Mouse (Mus musculus) hindbrain, embryonic 10.5 days (tissue): ENCODE measurements around the gene Nxph4. TPM values are rescaled to one million over a fixed set of nuclear protein-coding genes. Genes with fewer than 3 reads are reported as not detected.

Source experiments
- DNase-seq: peaks from one replicate; pipeline ENCODE4 v3.0.0-alpha.2; 2017; ENCODE audit warnings: low spot score
- H3K27ac ChIP-seq: fragments of 300-500 bp; sonication (generic); 2 replicates; pipeline ENCODE4 v1.5.1; 2016; ENCODE audit warnings: mild to moderate bottlenecking, moderate library complexity
- H3K27me3 ChIP-seq: fragments of 300-500 bp; sonication (generic); 2 replicates; pipeline ENCODE4 v1.6.1; 2016; ENCODE audit warnings: mild to moderate bottlenecking; ENCODE audit not compliant: poor library complexity, insufficient read depth, severe bottlenecking
- H3K36me3 ChIP-seq: fragments of 300-500 bp; sonication (generic); 2 replicates; pipeline ENCODE4 v1.6.1; 2016; ENCODE audit warnings: mild to moderate bottlenecking, moderate library complexity
- H3K4me1 ChIP-seq: fragments of 300-500 bp; sonication (generic); replicated peaks from 2 replicates; pipeline ENCODE4 v1.6.1; 2016; ENCODE audit warnings: mild to moderate bottlenecking
- H3K4me3 ChIP-seq: fragments of 300-500 bp; sonication (generic); 2 replicates; pipeline ENCODE4 v1.5.1; 2016; ENCODE audit warnings: mild to moderate bottlenecking, moderate library complexity
- H3K9me3 ChIP-seq: fragments of 300-500 bp; sonication (generic); 2 replicates; pipeline ENCODE4 v1.6.1; 2016; ENCODE audit warnings: mild to moderate bottlenecking, moderate library complexity
- WGBS: fragments of 180-500 bp; shearing (Covaris S2); methylation state at CpG from one replicate; pipeline ENCODE4 v1.1.7; 2016; 5-methylcytosine and 5-hydroxymethylcytosine counted together
- polyA plus RNA-seq: library from polyadenylated mRNA; unstranded; fragments of >200 nt; fragmentation: Nextera tagmentation; extraction: Ambion mirVana; gene quantifications from 2 replicates; pipeline ENCODE4 v1.2.1, GENCODE M21; 2016

Nxph4 gene
- polyA plus RNA-seq, 1 experiment from 2014 or later, result 70.9 TPM

DNA sequence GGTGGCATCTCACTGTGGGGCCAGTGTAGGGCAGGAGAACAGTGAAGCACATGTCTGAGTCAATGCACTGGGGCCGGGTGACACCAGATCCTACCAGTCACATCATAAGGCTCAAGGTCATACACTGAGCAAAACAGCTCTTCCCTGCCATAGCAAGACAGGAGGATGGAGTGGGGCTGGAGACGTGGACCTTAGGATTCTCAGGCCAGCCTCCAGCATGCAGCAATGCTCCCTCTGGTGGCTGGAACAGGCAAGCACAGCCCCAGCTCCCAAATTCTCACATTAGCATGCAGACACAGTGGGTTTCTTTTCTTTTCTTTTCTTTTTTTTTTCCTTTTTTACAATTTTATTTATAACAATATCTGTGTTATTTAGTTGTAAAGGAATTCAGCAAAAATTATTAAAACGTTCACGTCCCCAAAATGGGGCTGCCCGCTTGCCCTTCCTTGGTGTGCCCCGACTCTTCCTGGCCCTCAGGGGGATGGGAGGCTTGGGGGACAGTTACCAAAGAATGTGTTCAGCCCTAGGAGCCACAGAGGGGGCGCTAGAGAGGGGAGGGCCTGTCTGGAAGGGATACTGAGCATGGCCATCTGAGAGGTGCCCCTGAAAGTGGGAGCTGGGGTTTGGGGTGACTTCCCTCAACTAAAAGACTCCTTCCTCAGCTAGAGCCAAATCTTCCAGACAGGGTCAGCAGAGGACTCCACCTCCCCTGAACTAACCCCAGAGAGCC is 3.7 kb upstream of the Nxph4 start:
- Histone ChIP-seq H3K27ac (no peak overlapping the region), H3K4me3 (no peak overlapping the region; the same call in 1 of the 2 replicates), H3K9me3 (no peaks in the 10 kb centered on the region), H3K4me1 (peaks cover 61% of the 10 kb centered on the region), H3K36me3 (peaks cover 47% of the 10 kb centered on the region), H3K27me3 (peaks cover 47% of the 10 kb centered on the region)
- DNase-seq, result peak; percentile 80
- WGBS, result 27% methylated on average over 7 of the region's 7 CpGs

DNA sequence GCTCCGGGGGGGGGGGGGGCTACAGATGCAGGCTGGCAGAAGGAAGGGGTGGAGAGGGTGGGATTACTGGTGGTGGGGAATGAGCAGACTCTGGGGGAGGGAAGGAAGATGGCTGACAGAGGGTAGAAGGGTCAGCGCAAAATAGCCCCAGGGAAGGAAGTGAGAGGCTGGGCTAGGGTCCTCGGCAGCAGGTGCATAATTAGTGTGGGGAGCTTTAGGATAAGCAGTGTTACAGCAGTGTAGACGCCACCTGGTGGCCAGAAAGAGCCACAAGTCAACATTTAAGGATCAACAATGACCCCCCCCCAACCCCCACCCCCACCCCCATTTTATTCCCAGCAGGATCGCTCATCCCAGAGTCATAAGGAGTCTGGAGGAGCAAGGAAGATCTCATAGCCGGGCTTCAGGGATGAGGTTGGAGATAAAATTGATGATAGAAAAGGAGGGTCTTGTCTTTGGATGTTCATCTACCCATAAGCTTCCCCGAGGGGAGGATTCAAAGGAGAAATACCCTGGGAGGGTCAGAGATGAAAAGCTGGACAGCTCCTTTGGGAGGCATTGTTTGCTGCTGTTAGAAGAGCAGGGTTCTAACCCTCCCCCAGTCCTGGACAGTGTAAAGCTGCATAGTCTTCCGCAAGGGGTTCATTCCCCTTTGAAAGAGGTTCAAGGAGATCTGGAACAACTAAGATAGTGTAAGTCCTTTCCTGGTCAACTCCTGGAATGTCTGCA is 2.4 kb upstream of the Nxph4 start:
- Histone ChIP-seq H3K27me3 (peaks cover 59% of the 10 kb centered on the region), H3K27ac (peak overlapping the region; percentile 81; the same call in 1 of the 2 replicates), H3K4me1 (peaks cover 58% of the 10 kb centered on the region), H3K36me3 (peaks cover 34% of the 10 kb centered on the region), H3K4me3 (no peak overlapping the region), H3K9me3 (no peaks in the 10 kb centered on the region)
- WGBS, result 11% methylated on average over 8 of the region's 8 CpGs
- DNase-seq, result peak; percentile 65

DNA sequence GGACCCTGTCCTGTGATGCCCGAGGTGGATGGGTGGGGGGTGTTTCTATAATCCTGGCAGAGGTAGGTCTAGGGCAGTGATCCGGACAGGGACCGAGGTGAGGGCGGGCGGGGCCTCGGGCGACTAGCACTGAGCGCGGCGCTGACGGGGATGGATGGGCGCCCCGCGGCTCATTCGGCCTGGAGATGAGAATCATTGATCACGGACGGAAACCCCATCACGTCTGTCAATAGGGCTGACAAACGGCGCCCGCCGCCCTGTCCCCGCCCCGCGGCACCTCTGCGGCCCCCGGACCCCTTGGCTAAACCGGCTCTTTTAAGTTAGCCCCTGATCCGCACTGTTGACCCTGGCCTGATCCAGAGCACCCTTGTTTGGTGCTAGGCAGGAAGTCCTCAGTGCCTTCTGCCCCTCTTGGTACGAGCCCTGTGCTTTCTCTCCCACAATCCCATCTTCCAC is 598 bp upstream of the Nxph4 start:
- Histone ChIP-seq H3K4me3 (peak overlapping the region; percentile 59), H3K27ac (peak overlapping the region; percentile 81), H3K4me1 (peaks cover 75% of the 10 kb centered on the region), H3K9me3 (no peaks in the 10 kb centered on the region), H3K36me3 (peaks cover 16% of the 10 kb centered on the region), H3K27me3 (peaks cover 77% of the 10 kb centered on the region)
- DNase-seq, result no peak
- WGBS, result 1% methylated on average over 30 of the region's 30 CpGs

DNA sequence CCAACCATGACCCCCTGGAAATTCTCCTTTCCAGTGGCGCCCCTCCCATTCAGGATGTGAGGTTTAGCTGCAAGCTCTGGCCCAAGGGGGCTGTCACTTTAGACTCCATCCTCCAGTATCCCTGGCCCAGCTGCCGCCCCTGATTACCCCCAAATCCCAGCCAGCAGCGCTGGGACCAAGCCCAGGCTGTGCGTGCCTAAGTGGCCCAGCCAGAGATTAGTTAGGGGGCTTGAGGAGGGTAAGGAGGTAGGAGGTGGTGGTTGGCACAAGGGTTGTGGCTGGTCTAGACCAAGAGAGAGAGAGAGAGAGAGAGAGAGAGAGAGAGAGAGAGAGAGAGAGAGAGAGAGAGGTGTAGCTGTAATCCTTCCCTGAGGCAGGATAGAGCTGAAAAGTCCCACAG is 2.8 kb downstream of the Nxph4 start:
- H3K36me3 ChIP-seq, result no peaks in the 10 kb centered on the region
- DNase-seq, result peak; percentile 17
- peaks cover 96% of the 10 kb centered on the region for H3K4me1 ChIP-seq
- peaks cover 100% of the 10 kb centered on the region for H3K27me3 ChIP-seq
- peak overlapping the region; percentile 59 for H3K4me3 ChIP-seq
- H3K27ac ChIP-seq, result peak overlapping the region; percentile 69
- WGBS, result 0% methylated on average over 4 of the region's 4 CpGs
- no peaks in the 10 kb centered on the region for H3K9me3 ChIP-seq

DNA sequence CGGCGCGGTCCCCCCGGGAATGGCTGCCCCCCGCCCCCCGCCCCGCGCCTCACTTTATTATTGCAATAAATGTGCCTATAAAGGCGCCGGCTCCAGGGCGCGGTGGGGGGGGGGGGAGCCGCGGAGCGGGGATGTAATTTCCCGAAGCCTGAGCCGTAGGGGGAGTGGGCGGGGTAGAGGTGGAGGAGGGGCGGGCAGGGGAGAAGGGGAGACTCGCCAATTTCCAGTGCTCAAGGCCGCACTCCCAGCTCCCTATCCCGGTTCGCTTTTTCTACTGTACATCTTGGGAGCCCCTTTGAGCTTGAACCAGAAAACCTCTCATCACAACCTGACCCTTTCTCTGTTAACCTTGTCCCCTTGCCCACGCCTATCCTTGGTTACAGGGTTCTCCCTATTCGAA is 3.4 kb downstream of the Nxph4 start:
- peak overlapping the region; percentile 59 for H3K4me3 ChIP-seq
- H3K36me3 ChIP-seq, result no peaks in the 10 kb centered on the region
- no peaks in the 10 kb centered on the region for H3K9me3 ChIP-seq
- peaks cover 100% of the 10 kb centered on the region for H3K27me3 ChIP-seq
- under 1% methylated on average over 25 of the region's 25 CpGs for WGBS
- H3K27ac ChIP-seq, result peak overlapping the region; percentile 69
- DNase-seq, result peak; percentile 34
- peaks cover 96% of the 10 kb centered on the region for H3K4me1 ChIP-seq

DNA sequence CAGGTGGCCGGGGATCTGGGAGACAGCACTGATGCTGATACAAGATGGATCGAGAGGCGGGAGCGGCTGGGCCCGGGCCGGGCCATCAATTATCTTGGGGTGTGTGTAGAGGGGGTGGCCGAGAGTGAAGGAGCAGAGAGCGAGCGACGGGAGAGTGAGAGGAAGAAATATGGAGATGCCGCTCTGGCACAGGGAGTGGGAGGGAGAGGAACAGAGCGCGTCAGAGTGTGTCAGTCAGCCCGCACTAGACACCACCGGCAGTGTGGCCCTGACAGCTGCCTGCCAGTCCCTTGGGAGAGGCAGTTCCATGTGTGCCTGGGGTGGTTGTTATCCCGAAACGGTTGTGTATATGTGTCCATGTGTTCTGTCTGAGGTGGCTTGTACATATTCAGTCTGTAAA is 6.9 kb downstream of the Nxph4 start:
- Histone ChIP-seq H3K4me3 (peak overlapping the region; percentile 41), H3K36me3 (no peaks in the 10 kb centered on the region), H3K27ac (peak overlapping the region; percentile 72; the same call in 1 of the 2 replicates), H3K4me1 (peaks cover 82% of the 10 kb centered on the region), H3K9me3 (no peaks in the 10 kb centered on the region), H3K27me3 (peaks cover 100% of the 10 kb centered on the region)
- under 1% methylated on average over 17 of the region's 17 CpGs for WGBS
- DNase-seq, result peak; percentile 57

DNA sequence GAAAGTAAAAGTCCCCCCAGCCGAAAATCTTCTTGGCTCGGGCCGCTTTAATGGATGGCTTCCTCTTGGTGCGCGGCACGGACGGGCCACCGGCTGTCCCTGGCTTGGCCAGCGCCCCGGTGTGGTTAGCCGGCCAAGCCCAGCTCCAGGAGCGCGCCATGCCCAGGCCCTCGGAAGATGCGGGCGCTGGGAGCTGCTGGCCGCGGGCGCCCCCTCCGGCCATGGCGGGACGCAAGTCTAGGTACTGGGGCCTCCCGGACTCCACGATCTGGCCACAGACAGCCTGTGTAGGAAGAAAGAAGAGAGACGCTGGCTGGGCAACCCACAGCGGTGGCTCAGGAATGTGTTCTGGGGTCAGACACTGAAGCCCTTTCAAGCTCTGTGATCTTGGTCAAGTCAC is 7.7 kb downstream of the Nxph4 start:
- Histone ChIP-seq H3K4me1 (peaks cover 81% of the 10 kb centered on the region), H3K36me3 (no peaks in the 10 kb centered on the region), H3K27ac (peak overlapping the region; percentile 72), H3K27me3 (peaks cover 92% of the 10 kb centered on the region), H3K4me3 (peak overlapping the region; percentile 41), H3K9me3 (no peaks in the 10 kb centered on the region)
- WGBS, result under 1% methylated on average over 26 of the region's 26 CpGs
- DNase-seq, result peak; percentile 78

DNA sequence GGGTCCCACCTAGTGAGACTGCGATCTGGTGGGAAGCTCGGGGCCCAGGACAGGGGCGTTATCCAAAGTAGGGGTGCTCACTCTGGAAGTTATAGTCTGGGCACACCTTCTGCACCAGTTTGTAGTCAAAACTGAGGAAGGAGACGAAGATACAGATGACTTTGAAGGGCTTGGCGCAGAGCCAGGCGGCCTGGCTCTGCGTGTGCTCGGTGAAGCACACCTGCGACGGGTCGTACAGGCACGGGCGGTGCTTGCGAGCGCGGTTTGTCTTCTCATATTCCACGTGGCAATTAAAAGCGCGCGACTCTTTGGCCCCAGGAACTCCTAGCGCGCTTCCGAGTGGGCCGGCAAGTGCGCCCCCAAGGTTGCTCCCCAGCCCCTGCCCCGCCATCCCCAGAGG is 8.3 kb downstream of the Nxph4 start:
- no peaks in the 10 kb centered on the region for H3K9me3 ChIP-seq
- peaks cover 90% of the 10 kb centered on the region for H3K27me3 ChIP-seq
- no peak for DNase-seq
- 2% methylated on average over 26 of the region's 26 CpGs for WGBS
- peaks cover 81% of the 10 kb centered on the region for H3K4me1 ChIP-seq
- H3K36me3 ChIP-seq, result no peaks in the 10 kb centered on the region
- H3K27ac ChIP-seq, result peak overlapping the region; percentile 72
- peak overlapping the region; percentile 41 for H3K4me3 ChIP-seq

DNA sequence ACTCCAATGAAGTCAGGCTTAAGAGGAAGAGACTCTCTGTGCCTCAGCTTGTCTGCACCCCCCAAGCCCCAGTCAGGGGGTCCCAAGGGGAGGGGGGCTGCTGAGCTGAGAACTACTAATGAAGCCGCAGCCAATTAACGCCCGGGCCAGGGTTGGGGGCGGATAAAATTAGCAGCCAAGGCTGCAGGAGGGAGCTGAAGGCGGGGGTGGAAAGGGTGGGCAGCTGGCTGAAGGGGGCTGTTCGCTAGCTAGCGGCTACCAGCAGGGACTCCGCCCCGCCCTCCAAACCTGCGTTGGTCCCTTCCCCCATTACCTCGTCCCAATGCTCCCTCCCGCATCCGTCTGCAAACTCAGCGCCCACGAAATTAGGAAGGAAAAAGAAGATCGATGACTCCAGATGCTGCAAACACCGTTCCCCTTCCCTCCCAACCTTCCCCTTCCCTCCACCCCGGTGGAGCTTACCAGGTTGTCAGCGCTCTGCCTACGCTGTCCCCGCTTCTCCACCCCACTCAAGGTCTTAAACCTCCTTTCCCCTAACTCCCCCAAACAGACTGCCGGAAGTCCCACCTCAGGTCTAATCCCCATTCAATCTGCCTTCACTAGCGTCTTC is 9.6 kb downstream of the Nxph4 start:
- H3K36me3 ChIP-seq, result peaks cover 12% of the 10 kb centered on the region
- H3K27ac ChIP-seq, result peak overlapping the region; percentile 66
- peak; percentile 37 for DNase-seq
- H3K4me1 ChIP-seq, result peaks cover 81% of the 10 kb centered on the region
- peaks cover 84% of the 10 kb centered on the region for H3K27me3 ChIP-seq
- 0 out of 2 replicates have a peak, but pooled peaks cover 3% of the 10 kb centered on the region for H3K9me3 ChIP-seq
- H3K4me3 ChIP-seq, result peak overlapping the region; percentile 41
- under 1% methylated on average over 23 of the region's 23 CpGs for WGBS

DNA sequence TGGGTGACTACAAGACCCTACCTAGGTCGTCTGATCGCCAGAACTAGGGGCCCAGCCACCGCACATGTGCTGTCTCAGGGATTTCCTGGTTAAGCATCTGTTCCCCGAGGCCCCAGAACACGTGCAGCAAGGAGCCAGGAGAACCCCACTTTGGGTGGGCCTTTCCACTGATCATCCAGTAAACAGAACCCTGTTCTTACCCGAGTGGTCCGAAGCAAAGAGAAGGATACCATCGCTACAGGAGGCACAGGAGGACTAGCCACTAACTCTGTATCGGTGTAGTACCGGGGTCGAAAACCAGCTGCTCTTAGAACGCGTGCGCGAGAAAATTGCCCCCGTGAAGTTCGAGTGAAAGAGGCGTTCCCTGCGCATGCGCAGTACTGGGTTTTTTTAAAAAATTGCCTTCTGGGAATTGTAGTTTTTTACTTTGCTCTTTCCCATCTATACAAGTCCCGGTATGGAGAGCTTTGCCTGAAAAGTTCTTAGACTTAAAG is 12.2 kb downstream of the Nxph4 start, which contains the start of gene Shmt2:
TSS of gene Shmt2 (minus strand) at position 357 of the 494 bp plus-strand sequence.
- H3K9me3 ChIP-seq, result 0 out of 2 replicates have a peak, but pooled peaks cover 5% of the 10 kb centered on the region
- DNase-seq, result peak; percentile 89
- H3K36me3 ChIP-seq, result peaks cover 38% of the 10 kb centered on the region
- WGBS, result under 1% methylated on average over 21 of the region's 21 CpGs
- H3K4me1 ChIP-seq, result peaks cover 77% of the 10 kb centered on the region
- H3K27me3 ChIP-seq, result peaks cover 83% of the 10 kb centered on the region
- peak within 1 kb of the TSS; percentile 89 for H3K27ac ChIP-seq
- H3K4me3 ChIP-seq, result peak within 1 kb of the TSS; percentile 67

DNA sequence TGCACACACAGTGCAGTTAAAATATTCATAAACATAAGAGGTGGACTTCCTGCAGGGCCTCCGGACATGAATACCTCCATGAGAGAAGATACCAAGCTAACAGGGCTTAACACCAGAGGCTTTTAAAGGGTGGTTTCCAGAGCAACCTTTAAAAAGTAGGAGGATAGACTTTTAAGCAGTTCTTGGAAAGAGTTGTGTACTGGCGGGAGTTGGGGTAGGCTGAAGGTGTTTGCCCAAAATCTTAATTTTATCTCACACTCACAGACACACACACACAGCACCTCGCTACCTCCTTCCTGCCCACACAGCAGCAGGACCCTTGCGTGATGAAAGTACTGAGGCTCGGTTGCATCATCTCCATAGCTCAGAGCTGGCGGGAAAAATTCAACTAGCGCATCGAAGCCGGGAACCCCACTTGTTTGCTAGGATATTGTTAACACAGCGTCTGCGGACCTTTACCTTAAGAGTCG is 12.7 kb downstream of the Nxph4 start:
- Histone ChIP-seq H3K27ac (peak overlapping the region; percentile 89), H3K27me3 (peaks cover 83% of the 10 kb centered on the region), H3K4me1 (peaks cover 77% of the 10 kb centered on the region), H3K36me3 (peaks cover 41% of the 10 kb centered on the region), H3K9me3 (0 out of 2 replicates have a peak, but pooled peaks cover 5% of the 10 kb centered on the region), H3K4me3 (peak overlapping the region; percentile 67)
- no peak for DNase-seq
- 13% methylated on average over 12 of the region's 12 CpGs for WGBS

DNA sequence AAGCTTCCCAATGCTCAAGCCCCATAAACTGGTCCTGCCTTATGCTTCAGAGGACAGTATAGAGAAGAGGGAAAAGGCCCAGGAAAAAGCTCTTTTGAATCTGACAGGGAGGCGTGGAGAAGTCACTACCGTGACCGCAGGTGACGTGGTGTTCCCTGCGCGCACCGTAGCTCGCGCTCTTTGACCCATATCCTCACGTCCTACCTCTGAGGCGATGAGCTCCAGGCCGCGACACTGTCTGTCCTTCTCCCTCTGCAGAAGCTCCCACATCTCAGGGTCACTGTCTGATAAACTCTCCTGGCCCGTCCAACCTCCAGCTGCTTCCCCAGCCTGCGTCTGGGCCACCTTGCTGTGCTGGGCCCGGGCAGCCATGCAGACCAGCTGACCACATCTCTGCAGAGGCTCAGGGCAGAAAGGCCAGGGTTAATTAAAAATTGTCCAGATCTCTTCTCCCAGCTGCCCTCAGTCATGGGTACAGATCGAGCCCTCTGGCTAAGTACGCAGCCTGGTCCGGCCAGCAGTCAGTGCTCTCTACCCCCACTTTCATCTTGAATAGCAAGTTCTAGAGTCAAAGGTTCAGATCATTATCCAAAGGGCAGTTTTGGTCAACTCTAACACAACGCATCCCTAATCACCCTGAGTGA is 13.5 kb downstream of the Nxph4 start:
- Histone ChIP-seq H3K36me3 (peaks cover 41% of the 10 kb centered on the region), H3K4me1 (peaks cover 77% of the 10 kb centered on the region), H3K4me3 (peak overlapping the region; percentile 67), H3K9me3 (0 out of 2 replicates have a peak, but pooled peaks cover 5% of the 10 kb centered on the region), H3K27ac (peak overlapping the region; percentile 89; the same call in 1 of the 2 replicates), H3K27me3 (peaks cover 83% of the 10 kb centered on the region)
- DNase-seq, result no peak
- WGBS, result 82% methylated on average over 20 of the region's 20 CpGs
